Comparison of ENCODE assay signal across 8 mouse cellular contexts in the genomic region with DNA sequence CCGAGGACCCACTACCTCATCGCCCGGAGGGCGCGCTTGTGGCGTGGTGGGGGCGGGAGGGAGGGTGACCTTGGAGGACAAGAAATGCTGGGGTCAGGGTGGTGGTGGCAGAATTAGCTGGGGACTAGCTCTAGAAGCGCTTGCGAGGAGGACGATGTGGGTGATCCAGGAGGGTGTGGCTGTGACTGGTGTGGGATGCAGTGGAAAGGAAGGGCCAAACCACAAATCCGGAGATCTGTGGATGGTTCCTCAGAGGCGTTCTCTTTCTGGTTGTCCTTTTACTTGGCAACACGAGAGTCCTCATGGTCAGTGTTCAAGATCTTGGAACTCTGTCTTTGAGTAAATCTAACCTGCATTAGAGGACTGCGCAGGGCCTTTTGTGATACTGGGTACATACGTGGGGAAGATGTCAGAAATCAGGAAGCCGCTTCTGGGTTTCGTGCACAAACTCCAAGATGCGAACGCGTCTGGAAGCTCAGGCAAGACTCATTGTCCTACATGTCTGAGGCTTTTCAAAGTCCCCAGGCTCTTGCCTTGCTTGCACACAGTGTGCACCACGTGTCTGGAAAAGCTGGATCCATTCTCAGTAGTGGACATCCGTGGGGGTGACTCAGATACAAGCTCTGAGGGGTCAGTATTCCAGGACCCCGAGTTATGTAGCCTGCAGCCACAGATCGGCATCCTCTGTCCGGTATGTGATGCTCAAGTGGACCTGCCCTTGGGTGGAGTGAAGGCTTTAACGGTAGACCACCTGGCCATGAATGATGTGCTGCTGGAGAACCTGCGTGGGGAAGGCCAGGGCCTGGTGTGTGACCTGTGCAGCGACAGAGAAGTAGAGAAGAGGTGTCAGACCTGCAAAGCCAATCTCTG. TPM values are rescaled to one million over a fixed set of nuclear protein-coding genes. Genes with fewer than 3 reads are reported as not detected.
DNase-seq lines count a peak whose midpoint lies in the region; ATAC-seq and TF ChIP-seq lines count a peak whose summit lies in the region.

No protein-coding gene starts in this region.

- WGBS in heart, embryonic 10.5 days, result 38% methylated on average over 28 of the region's 28 CpGs
- WGBS in embryonic facial prominence, embryonic 15.5 days, result 32% methylated on average over 28 of the region's 28 CpGs
- WGBS in intestine, embryonic 16.5 days, result 32% methylated on average over 28 of the region's 28 CpGs

- peak overlapping the region; percentile 10 for H3ac ChIP-seq in myocyte (ENCODE audit: control insufficient read depth, insufficient read length)

- H3K4me2 ChIP-seq in embryonic facial prominence, embryonic 15.5 days (replicated peaks), result peak overlapping the region; percentile 59
- peak overlapping the region; percentile 76 for H3K4me2 ChIP-seq in intestine, embryonic 16.5 days (ENCODE audit: low read depth, low read length)
- H3K4me2 ChIP-seq in myocyte (ENCODE audit: low read depth), result peak overlapping the region; percentile 90

- H3K27ac ChIP-seq in heart, embryonic 10.5 days, result peak overlapping the region; percentile 95
- H3K27ac ChIP-seq in embryonic facial prominence, embryonic 15.5 days (replicated peaks), result peak overlapping the region; percentile 82
- no peak overlapping the region for H3K27ac ChIP-seq in intestine, embryonic 16.5 days (ENCODE audit: low read length)

- peak overlapping the region; percentile 48 for H3K9ac ChIP-seq in embryonic facial prominence, embryonic 15.5 days
- peak overlapping the region; percentile 78 for H3K9ac ChIP-seq in intestine, embryonic 16.5 days (ENCODE audit: low read depth, low read length)

- TF ChIP-seq POLR2A in myocyte (IDR thresholded peaks at IDR 0.05; ENCODE audit: insufficient read length, low read depth), result no peak

- no peaks in the 10 kb centered on the region for H3K79me2 ChIP-seq in myocyte (ENCODE audit: control insufficient read depth, insufficient read depth)

- peaks cover 6% of the 10 kb centered on the region; the same call in 1 of the 2 replicates for H3K36me3 ChIP-seq in heart, embryonic 10.5 days
- H3K36me3 ChIP-seq in E14TG2a.4 (ENCODE audit: insufficient read depth, low read length), result peaks cover 26% of the 10 kb centered on the region
- 0 out of 2 replicates have a peak, but pooled peaks cover under 1% of the 10 kb centered on the region for H3K36me3 ChIP-seq in embryonic facial prominence, embryonic 15.5 days
- no peaks in the 10 kb centered on the region for H3K36me3 ChIP-seq in intestine, embryonic 16.5 days (ENCODE audit: control insufficient read depth, insufficient read depth, low read length)
- H3K36me3 ChIP-seq in myocyte (ENCODE audit: control insufficient read depth, insufficient read depth), result no peaks in the 10 kb centered on the region

- peak; percentile 58 for ATAC-seq in embryonic facial prominence, embryonic 15.5 days (ENCODE audit: insufficient number of reproducible peaks, low FRiP score, low TSS enrichment, low read depth)
- ATAC-seq in intestine, embryonic 16.5 days, result peak; percentile 61
- no peak for ATAC-seq in activated CD4-positive, CD25-positive, alpha-beta regulatory T cell, adult 4 months

- peaks cover 22% of the 10 kb centered on the region for H3K4me1 ChIP-seq in heart, embryonic 10.5 days
- peaks cover 38% of the 10 kb centered on the region for H3K4me1 ChIP-seq in E14TG2a.4 (replicated peaks; ENCODE audit: low read depth, low read length)
- peaks cover 45% of the 10 kb centered on the region for H3K4me1 ChIP-seq in embryonic facial prominence, embryonic 15.5 days
- H3K4me1 ChIP-seq in intestine, embryonic 16.5 days (ENCODE audit: control insufficient read depth, insufficient read depth, low read length), result peaks cover 18% of the 10 kb centered on the region

- H3K4me3 ChIP-seq in heart, embryonic 10.5 days, result peak overlapping the region; percentile 77
- H3K4me3 ChIP-seq in E14TG2a.4 (replicated peaks; ENCODE audit: low read length), result peak overlapping the region; percentile 82
- H3K4me3 ChIP-seq in embryonic facial prominence, embryonic 15.5 days (replicated peaks), result peak overlapping the region; percentile 61
- H3K4me3 ChIP-seq in intestine, embryonic 16.5 days (ENCODE audit: low read length), result peak overlapping the region; percentile 64
- H3K4me3 ChIP-seq in myocyte, result peak overlapping the region; percentile 33

- no peak for DNase-seq in heart, embryonic 10.5 days (ENCODE audit: low spot score)
- no peak for DNase-seq in heart, postnatal 25 days (ENCODE audit: low spot score)
- DNase-seq in spleen, postnatal 36 days (ENCODE audit: low spot score in 2 of 2), result no peak

- intact Hi-C loops in heart, postnatal 25 days (cut with DNase I), result loop anchor here (5.0 kb wide), 1 partner anchor 235 kb away; the partner anchor contains the start of gene Man1a2

- TF ChIP-seq CTCF in E14TG2a.4 (conservative IDR thresholded peaks at IDR 0.05; ENCODE audit: low read length), result no peak

- no peaks in the 10 kb centered on the region for H3K27me3 ChIP-seq in heart, embryonic 10.5 days (ENCODE audit: insufficient read depth, poor library complexity, severe bottlenecking)
- H3K27me3 ChIP-seq in E14TG2a.4 (ENCODE audit: insufficient read depth, low read length), result peaks cover 10% of the 10 kb centered on the region
- no peaks in the 10 kb centered on the region for H3K27me3 ChIP-seq in embryonic facial prominence, embryonic 15.5 days
- no peaks in the 10 kb centered on the region for H3K27me3 ChIP-seq in intestine, embryonic 16.5 days (replicated peaks; ENCODE audit: control insufficient read depth, insufficient read depth, low read length)
- no peaks in the 10 kb centered on the region for H3K27me3 ChIP-seq in myocyte (ENCODE audit: control insufficient read depth, insufficient read depth, insufficient read length)

- H3K9me3 ChIP-seq in heart, embryonic 10.5 days, result no peaks in the 10 kb centered on the region
- H3K9me3 ChIP-seq in E14TG2a.4 (ENCODE audit: low read length), result no peaks in the 10 kb centered on the region
- no peaks in the 10 kb centered on the region for H3K9me3 ChIP-seq in embryonic facial prominence, embryonic 15.5 days (replicated peaks)
- no peaks in the 10 kb centered on the region for H3K9me3 ChIP-seq in intestine, embryonic 16.5 days (ENCODE audit: control insufficient read depth, low read length)

TF ChIP-seq in myocyte, 11 proteins besides CTCF, POLR2A, EP300 and RAD21:
- TF ChIP-seq TCF12 (IDR thresholded peaks at IDR 0.05; ENCODE audit: insufficient read depth, poor library complexity, severe bottlenecking) (no peak), MYOD1 (IDR thresholded peaks at IDR 0.05; ENCODE audit: control insufficient read depth in 1 of 3, insufficient read length in 2 of 3, low read depth in 2 of 3) (no peak), SRF (IDR thresholded peaks at IDR 0.05; ENCODE audit: control insufficient read depth, insufficient read length, low read depth) (no peak), CEBPB (IDR thresholded peaks at IDR 0.05; ENCODE audit: insufficient read depth, poor library complexity, severe bottlenecking) (no peak), REST (IDR thresholded peaks at IDR 0.05; ENCODE audit: insufficient read depth, insufficient read length) (no peak), POLR2AphosphoS2 (IDR thresholded peaks at IDR 0.05; ENCODE audit: insufficient read length, low read depth) (no peak)
TF ChIP-seq in myocyte: peak in this region for 0.

RNA-seq across cellular contexts. Expression of gene Trim45, which starts 0.7 kb away (rescaled TPM):
- polyA plus RNA-seq in heart, embryonic 10.5 days (2016; fragmentation: Nextera tagmentation; extraction: Ambion mirVana), result 5.1 and 5.6 TPM in 2 replicates
- 10 to 100 TPM in 1 of 2 experiments, 1 to 10 TPM in 1; 9.7 to 10.2 TPM for total RNA-seq in heart, postnatal 25 days (2021)
- polyA plus RNA-seq in embryonic facial prominence, embryonic 15.5 days (2015; fragmentation: Nextera tagmentation; extraction: Ambion mirVana), result 6.5 and 7.1 TPM in 2 replicates
- 4.3 and 4.4 TPM in 2 replicates for polyA plus RNA-seq in intestine, embryonic 16.5 days (2015; fragmentation: Nextera tagmentation; extraction: Ambion mirVana)
- 4.6 TPM for polyA plus RNA-seq in myocyte (2012; fragmentation: generic; extraction: Trizol)
- polyA plus RNA-seq in activated CD4-positive, CD25-positive, alpha-beta regulatory T cell, adult 4 months (2017; shearing (Covaris generic)), result 1 to 10 TPM in 1 of 2 experiments, under 1 TPM in 1; 0.54 to 1.3 TPM

RNA-seq across cellular contexts. Expression of gene Ttf2, which starts 46.7 kb away (rescaled TPM):
- polyA plus RNA-seq in heart, embryonic 10.5 days (2016; fragmentation: Nextera tagmentation; extraction: Ambion mirVana), result 18.0 and 18.1 TPM in 2 replicates
- 1 to 10 TPM; 2.1 to 2.5 TPM for total RNA-seq in heart, postnatal 25 days (2021)
- polyA plus RNA-seq in embryonic facial prominence, embryonic 15.5 days (2015; fragmentation: Nextera tagmentation; extraction: Ambion mirVana), result 11.2 and 12.2 TPM in 2 replicates
- polyA plus RNA-seq in intestine, embryonic 16.5 days (2015; fragmentation: Nextera tagmentation; extraction: Ambion mirVana), result 8.9 and 10.5 TPM in 2 replicates
- 5.2 TPM for polyA plus RNA-seq in myocyte (2012; fragmentation: generic; extraction: Trizol)
- polyA plus RNA-seq in activated CD4-positive, CD25-positive, alpha-beta regulatory T cell, adult 4 months (2017; shearing (Covaris generic)), result 10 to 100 TPM; 13.0 to 14.8 TPM
